Mouse (Mus musculus) brain, embryonic 14.5 days (tissue): ENCODE measurements around the gene Tmem256. TPM values are rescaled to one million over a fixed set of nuclear protein-coding genes. Genes with fewer than 3 reads are reported as not detected.

ENCODE experiments used
- DNase-seq: peaks from one replicate; pipeline ENCODE4 v3.0.0-alpha.2; 2011; ENCODE audit warnings: low read depth
- CTCF ChIP-seq: fragments of 200-500 bp; IDR thresholded peaks from 2 replicates; pipeline ENCODE4 v1.5.1; 2012; ENCODE audit warnings: inconsistent platforms, mild to moderate bottlenecking, moderate library complexity, borderline replicate concordance; ENCODE audit not compliant: insufficient read depth, insufficient read length; ENCODE audit errors: extremely low read depth
- POLR2A ChIP-seq: fragments of 200-500 bp; IDR thresholded peaks from 2 replicates; pipeline ENCODE4 v1.6.1; 2012; ENCODE audit warnings: mild to moderate bottlenecking, inconsistent platforms, borderline replicate concordance; ENCODE audit not compliant: poor library complexity, insufficient read depth, insufficient read length, severe bottlenecking; ENCODE audit errors: extremely low read depth
- polyA plus RNA-seq: library from polyadenylated mRNA; depleted of rRNA; stranded (reverse); fragments of >200 nt; gene quantifications from 2 replicates; pipeline ENCODE4 v1.2.3, GENCODE M21; 2012

Gene Tmem256
- polyA plus RNA-seq, 1 experiment: 167 TPM

GRCm38 (mm10) chr11:69818871-69819270, 19.4 kb upstream of the Tmem256 start:
- TF ChIP-seq CTCF: no peak
- TF ChIP-seq POLR2A: no peak

DNA sequence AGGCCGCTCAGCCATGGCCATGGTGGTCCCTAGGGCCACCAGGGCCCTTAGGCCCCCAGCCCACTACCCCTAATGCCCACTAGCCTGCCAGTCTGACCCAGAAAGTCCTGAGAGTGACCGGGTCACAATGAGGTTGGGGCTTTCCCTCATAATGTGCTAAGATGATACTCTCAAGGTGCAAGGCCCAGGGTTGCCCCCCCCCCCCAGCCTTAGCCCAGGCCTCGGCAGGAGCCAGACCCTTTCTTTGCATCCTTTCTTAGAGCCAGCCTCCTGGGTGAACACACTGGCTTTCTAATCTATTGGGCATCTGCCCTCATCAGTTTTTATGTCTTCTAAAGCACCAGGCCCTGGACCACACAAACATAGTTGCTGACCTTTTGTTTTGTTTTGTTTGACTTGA, 16.2 kb upstream of the Tmem256 start, which contains the start of gene Spem1:
TSS of gene Spem1 (minus strand) at position 101 of the 400 bp plus-strand sequence.
- DNase-seq: no peak
- TF ChIP-seq POLR2A (no peak), CTCF (no peak)

More at GRCm38 (mm10) chr11:69818871-69819270, 19.4 kb upstream of the Tmem256 start:
- DNase-seq: no peak

GRCm38 (mm10) chr11:69823456-69823855, 14.9 kb upstream of the Tmem256 start:
- TF ChIP-seq POLR2A (no peak), CTCF (no peak)
- no peak for DNase-seq

DNA sequence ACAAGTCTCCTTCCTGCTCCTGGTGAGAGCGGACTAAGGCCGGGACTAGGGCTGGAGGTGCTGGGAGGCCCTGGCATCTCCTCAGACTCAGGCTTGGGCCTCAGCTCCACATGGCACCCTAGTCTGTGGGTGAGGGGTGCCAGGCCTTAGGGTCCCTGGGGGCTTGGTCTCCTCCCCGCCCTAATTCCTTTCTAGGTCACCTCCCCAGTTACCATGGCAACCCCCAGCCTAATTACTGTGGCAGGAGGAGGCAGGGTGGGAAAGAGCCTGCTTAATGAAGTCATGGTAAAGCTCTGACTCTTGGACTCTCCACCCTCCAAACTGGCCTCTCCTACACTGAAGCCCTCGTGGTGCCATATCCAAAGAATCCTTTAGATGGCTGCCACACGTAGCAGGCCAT, 9.5 kb upstream of the Tmem256 start:
- no peak for DNase-seq
- TF ChIP-seq POLR2A: no peak
- no peak for TF ChIP-seq CTCF

DNA sequence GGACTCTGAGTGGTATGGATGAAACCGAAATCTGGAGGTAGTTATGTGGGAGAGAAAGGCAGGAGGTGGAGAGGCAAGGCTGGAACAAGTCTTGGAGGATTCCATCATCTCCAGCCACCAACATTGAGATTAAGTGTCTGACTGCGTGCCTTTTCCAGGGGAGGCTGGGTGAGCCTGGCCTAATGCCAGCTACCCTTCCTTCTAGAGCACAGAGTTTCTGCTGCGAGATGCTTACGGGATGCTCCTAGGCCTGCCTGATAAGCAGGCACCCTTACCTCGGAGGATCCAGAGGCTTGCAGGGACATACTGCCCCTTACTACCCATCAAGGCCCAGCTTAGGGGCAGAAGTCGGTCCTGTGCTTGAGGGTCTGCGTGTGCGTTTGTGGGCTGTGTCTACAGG, 4.8 kb upstream of the Tmem256 start:
- peak; percentile 14 for DNase-seq
- no peak for TF ChIP-seq POLR2A
- TF ChIP-seq CTCF: no peak

DNA sequence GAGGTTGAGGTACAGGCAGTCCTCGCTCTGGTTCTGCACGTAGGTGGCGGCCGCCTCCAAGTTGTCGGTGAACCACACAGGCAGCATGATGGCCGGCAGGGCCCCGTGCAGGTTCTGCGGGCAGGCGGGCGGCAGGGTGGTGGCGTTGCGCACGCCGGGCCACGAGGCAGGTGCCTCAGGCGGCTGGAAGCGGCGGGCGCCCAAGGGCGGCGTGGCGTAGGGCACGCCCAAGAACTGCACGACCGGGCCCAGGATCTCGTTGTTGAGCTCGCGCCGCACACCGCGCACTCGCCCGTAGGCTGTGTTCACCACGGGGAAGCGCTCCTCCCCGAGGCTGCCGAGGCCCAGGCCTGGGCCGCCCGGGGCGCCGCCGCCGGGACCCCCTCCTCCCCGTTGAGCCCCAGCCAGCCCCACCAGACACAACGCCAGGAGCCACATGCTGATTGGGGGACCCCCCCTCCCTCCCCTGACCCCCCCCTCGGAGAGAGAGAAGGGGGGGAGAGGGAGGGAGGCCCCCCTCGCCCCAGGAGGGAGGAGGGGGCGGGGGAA, 4.2 kb upstream of the Tmem256 start:
- DNase-seq: peak; percentile 51
- TF ChIP-seq POLR2A (no peak), CTCF (no peak)

DNA sequence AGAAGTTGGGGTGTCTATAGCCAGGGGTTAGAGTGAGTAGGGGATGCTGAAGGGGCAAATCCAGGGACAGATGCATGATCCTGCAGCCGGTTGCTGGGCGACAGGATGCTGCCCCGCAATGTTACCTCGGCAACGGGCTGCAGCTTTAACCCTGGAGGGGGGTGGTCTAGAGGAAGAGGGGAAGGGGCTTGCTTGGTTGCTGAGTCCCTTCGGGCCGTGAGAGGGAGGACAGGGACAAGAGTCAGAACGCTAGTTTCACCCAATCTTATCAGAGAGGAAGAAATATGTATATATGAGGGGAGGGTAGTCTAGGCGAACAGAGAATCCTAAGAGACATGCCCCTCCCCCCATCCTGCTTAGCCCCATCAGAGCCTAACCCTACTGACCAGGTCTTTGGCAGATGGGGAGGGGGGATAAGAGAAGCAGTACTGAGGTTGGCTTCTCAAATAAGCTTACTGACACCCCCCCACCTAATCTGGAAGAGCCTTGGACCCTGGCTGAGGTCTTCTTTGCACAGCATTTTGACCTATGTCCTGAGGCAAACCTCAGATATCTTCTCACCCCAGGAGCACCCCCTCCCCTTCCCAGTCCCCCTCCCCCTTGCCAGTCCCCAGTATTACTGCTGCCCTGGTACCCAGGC, 2.9 kb upstream of the Tmem256 start:
- no peak for TF ChIP-seq CTCF
- TF ChIP-seq POLR2A: no peak
- DNase-seq: peak; percentile 63

DNA sequence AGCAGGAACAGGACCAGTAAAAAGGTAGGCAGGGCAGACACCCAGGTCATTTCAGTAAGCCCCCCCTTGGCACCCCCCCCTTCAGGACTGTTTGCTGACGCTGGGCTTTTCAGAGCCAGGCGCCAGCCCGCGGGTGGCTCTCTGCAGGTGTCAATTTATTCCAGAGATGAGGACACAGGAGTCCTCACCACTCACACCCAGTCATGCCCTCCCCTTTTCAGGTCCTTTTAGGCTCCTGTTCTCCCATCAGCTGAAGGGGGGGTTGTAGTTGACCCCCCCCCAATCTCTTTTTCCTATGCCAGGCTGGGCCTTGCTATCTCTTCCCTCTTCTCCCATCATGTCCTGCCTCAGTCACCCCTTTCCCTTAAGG, 2.4 kb upstream of the Tmem256 start:
- no peak for TF ChIP-seq CTCF
- no peak for TF ChIP-seq POLR2A
- DNase-seq: peak; percentile 31

- DNase-seq: peak; percentile 69
- TF ChIP-seq CTCF: no peak
- 0 out of 2 replicates have a peak, but pooled peaks have one; percentile 14 for TF ChIP-seq POLR2A
These were observed 1.4 kb upstream of the Tmem256 start for GRCm38 (mm10) chr11:69836703-69837576.

DNA sequence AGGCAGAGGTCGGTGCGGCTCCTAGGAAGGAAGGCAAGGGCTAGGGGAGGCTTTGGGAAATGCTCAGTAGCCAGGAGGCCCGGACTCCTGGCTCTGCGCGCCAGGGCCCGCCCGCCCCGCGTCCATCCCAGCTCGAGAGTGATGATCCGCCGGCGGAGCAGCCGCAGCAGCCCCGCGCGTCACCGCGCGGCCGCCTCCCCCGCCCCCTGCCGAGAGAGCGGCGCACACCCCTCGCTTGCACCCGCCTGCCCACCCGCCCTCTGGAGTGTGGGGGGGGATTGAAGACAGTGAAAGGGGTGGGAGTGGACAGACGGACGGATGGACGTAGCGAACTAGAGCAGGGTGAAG, 736 bp upstream of the Tmem256 start, which contains the start of gene Nlgn2:
TSS of gene Nlgn2 (minus strand) at position 181 of the 348 bp plus-strand sequence.
- no peak for DNase-seq
- peak; percentile 3; the same call in 1 of the 2 replicates for TF ChIP-seq CTCF
- TF ChIP-seq POLR2A: peak; percentile 82

GRCm38 (mm10) chr11:69838714-69839104, 395 bp downstream of the Tmem256 start:
- no peak for TF ChIP-seq CTCF
- TF ChIP-seq POLR2A: no peak
- DNase-seq: no peak
